Mouse (Mus musculus) liver, embryonic 14.5 days (tissue): ENCODE results near the gene Zbtb43.

Experiments used
- CTCF ChIP-seq: IDR thresholded peaks from 2 replicates; pipeline ENCODE4 v1.5.1; 2016; ENCODE audit warnings: antibody characterized with exemption, low read depth, control low read depth
- EP300 ChIP-seq: IDR thresholded peaks from 2 replicates; pipeline ENCODE4 v1.6.1; 2016; ENCODE audit warnings: antibody characterized with exemption, low read depth

DNA sequence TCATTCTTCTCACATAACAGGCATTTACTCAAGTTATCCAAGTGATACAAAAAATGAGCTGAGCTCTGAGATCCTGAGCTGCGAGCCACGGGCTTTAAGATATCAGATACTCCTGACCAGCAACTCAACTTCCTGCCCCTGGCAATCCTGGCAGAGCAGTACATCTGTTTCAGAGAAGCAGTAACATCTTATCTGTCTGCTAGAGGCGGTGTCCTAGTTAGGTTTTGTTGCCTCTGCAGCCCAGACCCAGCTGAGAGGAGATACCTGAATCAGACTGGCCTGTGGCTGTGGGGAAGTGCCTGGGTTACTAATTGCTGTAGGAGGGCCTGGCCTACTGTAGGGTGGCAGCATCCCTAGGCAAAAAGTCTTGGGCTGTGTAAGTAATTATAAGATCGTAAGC, 8.7 kb downstream of the Zbtb43 start:
- TF ChIP-seq EP300 = no peak
- no peak for TF ChIP-seq CTCF
